Mouse (Mus musculus) E14TG2a.4 (cell line): ENCODE results near the gene Elavl4.

ENCODE experiments used
- CTCF ChIP-seq: conservative IDR thresholded peaks from 2 replicates; pipeline ENCODE4 v1.5.1; 2014; ENCODE audit warnings: low read length
- NANOG ChIP-seq: IDR thresholded peaks from 2 replicates; pipeline ENCODE4 v1.6.1; 2014; ENCODE audit warnings: borderline replicate concordance, low read length, mixed read lengths
- POU5F1 ChIP-seq: IDR thresholded peaks from 2 replicates; pipeline ENCODE4 v1.6.1; 2014; ENCODE audit warnings: low read length, borderline replicate concordance

GRCm38 (mm10) chr4:110306559-110306958 is 45.1 kb downstream of the Elavl4 start:
- TF ChIP-seq CTCF = no peak
- no peak for TF ChIP-seq POU5F1
- TF ChIP-seq NANOG = no peak
